Mouse (Mus musculus): ENCODE measurements around the gene H2afj. TPM values are rescaled to one million over a fixed set of nuclear protein-coding genes. Genes with fewer than 3 reads are reported as not detected.
"Not testable (repeated sequence)": the region's sequence is repeated elsewhere in the genome, so short reads cannot be mapped to it uniquely, and the experiment has no call there.

H2afj gene
- polyA plus RNA-seq, 1 experiment from 2014 or later, result 103 TPM

- ATAC-seq (replicated peaks), result no peak
- Histone ChIP-seq H3K4me2 (no peak overlapping the region), H3K4me1 (peaks cover 11% of the 10 kb centered on the region), H3K9ac (no peak overlapping the region), H3K27ac (no peak overlapping the region), H3K4me3 (no peak overlapping the region), H3K27me3 (replicated peaks) (no peaks in the 10 kb centered on the region; the same call in 1 of the 2 replicates), H3K36me3 (replicated peaks) (no peaks in the 10 kb centered on the region), H3K9me3 (no peaks in the 10 kb centered on the region)
- WGBS, result 60% methylated on average over 6 of the region's 6 CpGs
Observed at GRCm38 (mm10) chr6:136795850-136796249, 12.2 kb upstream of the H2afj start.

GRCm38 (mm10) chr6:136797874-136798693, 10.0 kb upstream of the H2afj start:
- peaks cover 12% of the 10 kb centered on the region for H3K4me1 ChIP-seq
- not testable (repeated sequence) for H3K4me3 ChIP-seq; H3K27ac ChIP-seq; H3K4me2 ChIP-seq; H3K36me3 ChIP-seq (replicated peaks); H3K9me3 ChIP-seq; H3K27me3 ChIP-seq (replicated peaks); ATAC-seq (replicated peaks); H3K9ac ChIP-seq
- WGBS, result 93% methylated on average over 3 of the region's 3 CpGs

GRCm38 (mm10) chr6:136800710-136801109, 7.3 kb upstream of the H2afj start:
- ATAC-seq (replicated peaks), result no peak
- 94% methylated on average over 8 of the region's 8 CpGs for WGBS
- peaks cover 16% of the 10 kb centered on the region for H3K4me1 ChIP-seq

GRCm38 (mm10) chr6:136801274-136801673, 6.8 kb upstream of the H2afj start:
- Histone ChIP-seq H3K9me3 (no peaks in the 10 kb centered on the region), H3K27ac (no peak overlapping the region), H3K9ac (no peak overlapping the region), H3K4me3 (no peak overlapping the region), H3K4me2 (no peak overlapping the region), H3K36me3 (replicated peaks) (no peaks in the 10 kb centered on the region), H3K4me1 (peaks cover 16% of the 10 kb centered on the region), H3K27me3 (replicated peaks) (no peaks in the 10 kb centered on the region)
- 89% methylated on average over 6 of the region's 6 CpGs for WGBS
- no peak for ATAC-seq (replicated peaks)

More at GRCm38 (mm10) chr6:136800710-136801109, 7.3 kb upstream of the H2afj start:
- Histone ChIP-seq H3K27ac (no peak overlapping the region), H3K4me2 (no peak overlapping the region), H3K9ac (no peak overlapping the region), H3K4me3 (no peak overlapping the region), H3K27me3 (replicated peaks) (no peaks in the 10 kb centered on the region), H3K9me3 (no peaks in the 10 kb centered on the region), H3K36me3 (replicated peaks) (no peaks in the 10 kb centered on the region)

- peak overlapping the region; percentile 85 for H3K4me2 ChIP-seq
- H3K4me3 ChIP-seq, result peak overlapping the region; percentile 85
- H3K27ac ChIP-seq, result peak overlapping the region; percentile 100
- H3K36me3 ChIP-seq (replicated peaks), result no peaks in the 10 kb centered on the region
- ATAC-seq (replicated peaks), result no peak
- H3K4me1 ChIP-seq, result peaks cover 27% of the 10 kb centered on the region
- H3K9me3 ChIP-seq, result no peaks in the 10 kb centered on the region
- no peaks in the 10 kb centered on the region for H3K27me3 ChIP-seq (replicated peaks)
- 24% methylated on average over 12 of the region's 12 CpGs for WGBS
- H3K9ac ChIP-seq, result peak overlapping the region; percentile 96
Observed at GRCm38 (mm10) chr6:136803093-136803738, 4.8 kb upstream of the H2afj start.

- under 1% methylated on average over 50 of the region's 50 CpGs for WGBS
- peaks cover 31% of the 10 kb centered on the region for H3K4me1 ChIP-seq
- no peaks in the 10 kb centered on the region for H3K36me3 ChIP-seq (replicated peaks)
- H3K9ac ChIP-seq, result peak within 1 kb of the TSS; percentile 96
- H3K27me3 ChIP-seq (replicated peaks), result no peaks in the 10 kb centered on the region
- peak; percentile 82 for ATAC-seq (replicated peaks)
- no peaks in the 10 kb centered on the region for H3K9me3 ChIP-seq
- peak within 1 kb of the TSS; percentile 85 for H3K4me2 ChIP-seq
- H3K4me3 ChIP-seq, result peak within 1 kb of the TSS; percentile 85
- H3K27ac ChIP-seq, result peak within 1 kb of the TSS; percentile 100
Observed at GRCm38 (mm10) chr6:136803739-136804633, 4.1 kb upstream of the H2afj start, which contains the start of gene Hist4h4. Gene Hist4h4 (minus strand): TSS chr6:136804415.

- H3K9ac ChIP-seq, result no peak overlapping the region; the same call in 1 of the 2 replicates
- peak overlapping the region; percentile 100 for H3K27ac ChIP-seq
- H3K4me3 ChIP-seq, result peak overlapping the region; percentile 85
- WGBS, result 36% methylated on average over 9 of the region's 9 CpGs
- H3K4me2 ChIP-seq, result peak overlapping the region; percentile 85
- no peaks in the 10 kb centered on the region for H3K36me3 ChIP-seq (replicated peaks)
- ATAC-seq (replicated peaks), result no peak
- peaks cover 39% of the 10 kb centered on the region for H3K4me1 ChIP-seq
- no peaks in the 10 kb centered on the region for H3K9me3 ChIP-seq
- H3K27me3 ChIP-seq (replicated peaks), result no peaks in the 10 kb centered on the region
Observed at GRCm38 (mm10) chr6:136804705-136805408, 3.2 kb upstream of the H2afj start.

GRCm38 (mm10) chr6:136805409-136805775, 2.7 kb upstream of the H2afj start:
- no peaks in the 10 kb centered on the region for H3K27me3 ChIP-seq (replicated peaks)
- 82% methylated on average over 1 of the region's 1 CpGs for WGBS
- H3K36me3 ChIP-seq (replicated peaks), result no peaks in the 10 kb centered on the region
- H3K9ac ChIP-seq, result no peak overlapping the region
- peak overlapping the region; percentile 100; the same call in 1 of the 2 replicates for H3K27ac ChIP-seq
- ATAC-seq (replicated peaks), result no peak
- no peak overlapping the region for H3K4me2 ChIP-seq
- no peaks in the 10 kb centered on the region for H3K9me3 ChIP-seq
- H3K4me3 ChIP-seq, result no peak overlapping the region
- H3K4me1 ChIP-seq, result peaks cover 40% of the 10 kb centered on the region

GRCm38 (mm10) chr6:136806819-136807218, 1.2 kb upstream of the H2afj start:
- Histone ChIP-seq H3K27ac (no peak overlapping the region), H3K9ac (no peak overlapping the region), H3K4me3 (no peak overlapping the region), H3K4me2 (no peak overlapping the region; the same call in 1 of the 2 replicates), H3K36me3 (replicated peaks) (no peaks in the 10 kb centered on the region), H3K4me1 (peaks cover 40% of the 10 kb centered on the region), H3K9me3 (no peaks in the 10 kb centered on the region), H3K27me3 (replicated peaks) (no peaks in the 10 kb centered on the region)
- ATAC-seq (replicated peaks), result no peak
- 71% methylated on average over 5 of the region's 5 CpGs for WGBS

- WGBS, result 27% methylated on average over 18 of the region's 18 CpGs
- no peaks in the 10 kb centered on the region for H3K9me3 ChIP-seq
- peak overlapping the region; percentile 77 for H3K4me2 ChIP-seq
- H3K27ac ChIP-seq, result peak overlapping the region; percentile 80
- peak overlapping the region; percentile 89 for H3K4me3 ChIP-seq
- peaks cover 40% of the 10 kb centered on the region for H3K4me1 ChIP-seq
- ATAC-seq (replicated peaks), result peak; percentile 7
- H3K9ac ChIP-seq, result peak overlapping the region; percentile 35
- no peaks in the 10 kb centered on the region for H3K27me3 ChIP-seq (replicated peaks)
- peaks cover 6% of the 10 kb centered on the region; the same call in 1 of the 2 replicates for H3K36me3 ChIP-seq (replicated peaks)
Observed at GRCm38 (mm10) chr6:136807395-136808013, 540 bp upstream of the H2afj start.

GRCm38 (mm10) chr6:136808631-136809046, 595 bp downstream of the H2afj start:
- Histone ChIP-seq H3K9ac (peak overlapping the region; percentile 64), H3K27me3 (replicated peaks) (no peaks in the 10 kb centered on the region), H3K27ac (peak overlapping the region; percentile 78; the same call in 1 of the 2 replicates), H3K4me1 (peaks cover 32% of the 10 kb centered on the region), H3K9me3 (no peaks in the 10 kb centered on the region), H3K4me3 (peak overlapping the region; percentile 89), H3K36me3 (replicated peaks) (peaks cover 13% of the 10 kb centered on the region; the same call in 1 of the 2 replicates), H3K4me2 (peak overlapping the region; percentile 77)
- ATAC-seq (replicated peaks), result peak; percentile 12
- WGBS, result under 1% methylated on average over 28 of the region's 28 CpGs

Measured in midbrain, embryonic 15.5 days (tissue).